ENCODE assay signal across 22 mouse cellular contexts in the genomic region with DNA sequence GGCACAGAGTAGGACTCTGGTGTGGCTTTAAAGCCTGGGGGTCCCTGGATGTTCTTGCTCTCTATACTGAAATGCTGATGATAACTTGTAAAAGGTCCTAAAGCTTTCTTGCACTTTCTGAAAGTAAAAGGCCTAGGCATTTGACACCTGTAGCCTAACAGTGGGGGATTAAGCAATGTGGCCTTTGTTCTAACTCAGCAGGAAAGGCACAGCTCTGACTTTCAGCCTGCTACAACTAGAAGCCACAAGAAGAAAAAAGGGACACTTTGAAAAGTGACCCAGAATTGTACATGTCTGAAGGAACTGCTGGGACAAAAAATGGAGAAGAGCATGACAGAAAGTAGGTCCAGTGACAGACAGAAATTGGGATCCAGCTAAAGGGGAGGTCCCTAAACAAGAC.
DNase-seq lines count a peak whose midpoint lies in the region; ATAC-seq and TF ChIP-seq lines count a peak whose summit lies in the region.
"Had no signal": no experiment of that assay in that cellular context is flagged by ENCODE, and none has a peak within 500 bp of the region (broad histone marks: within the 10 kb centered on the region; RNA-seq: fewer than 3 reads in every experiment).

No protein-coding gene starts in this region.

- peak; percentile 2 for DNase-seq in embryo, embryonic 9.5 days (ENCODE audit: extremely low spot score)
- DNase-seq in embryo, embryonic 10 days (ENCODE audit: low spot score): no peak
- DNase-seq in forelimb bud, embryonic 11.5 days (ENCODE audit: low read depth, low spot score): peak; percentile 2
- no peak for DNase-seq in left cerebral cortex, adult 18-20 months (ENCODE audit: low spot score in 2 of 2)
- DNase-seq in testis, postnatal 10 days (ENCODE audit: low spot score): no peak
- DNase-seq: adrenal gland, adult 2 months; adrenal gland, adult 8-10 months; adrenal gland, postnatal 10 days; adrenal gland, postnatal 14 days; adrenal gland, postnatal 25 days; adrenal gland, postnatal 36 days; B cell, adult 2 months; cerebellum, adult 11 months; cerebellum, adult 11-12 months had no signal

- no peaks in the 10 kb centered on the region for H3K36me3 ChIP-seq in intestine, embryonic 15.5 days
- H3K36me3 ChIP-seq in intestine, postnatal 0 days (ENCODE audit: control insufficient read depth, insufficient read depth): no peaks in the 10 kb centered on the region
- H3K36me3 ChIP-seq in intestine, embryonic 16.5 days (ENCODE audit: control insufficient read depth, insufficient read depth, low read length): no peaks in the 10 kb centered on the region
- H3K36me3 ChIP-seq: G1E had no signal

- H3K9ac ChIP-seq in intestine, embryonic 15.5 days: no peak overlapping the region
- H3K9ac ChIP-seq in intestine, postnatal 0 days (ENCODE audit: low read depth, low read length): no peak overlapping the region
- no peak overlapping the region for H3K9ac ChIP-seq in intestine, embryonic 16.5 days (ENCODE audit: low read depth, low read length)

- no peak for TF ChIP-seq CTCF in intestine, postnatal 0 days (IDR thresholded peaks at IDR 0.05; ENCODE audit: low read depth)

- no peak overlapping the region for H3K4me2 ChIP-seq in intestine, embryonic 15.5 days (replicated peaks)
- no peak overlapping the region for H3K4me2 ChIP-seq in intestine, postnatal 0 days (replicated peaks; ENCODE audit: low read depth)
- no peak overlapping the region for H3K4me2 ChIP-seq in intestine, embryonic 16.5 days (ENCODE audit: low read depth, low read length)

- H3K4me3 ChIP-seq in intestine, embryonic 15.5 days (replicated peaks): no peak overlapping the region
- H3K4me3 ChIP-seq in intestine, postnatal 0 days (ENCODE audit: low read depth, low read length): no peak overlapping the region
- no peak overlapping the region for H3K4me3 ChIP-seq in intestine, embryonic 16.5 days (ENCODE audit: low read length)

- peak; percentile 89 for ATAC-seq in intestine, embryonic 15.5 days
- ATAC-seq in intestine, postnatal 0 days: no peak
- peak; percentile 90 for ATAC-seq in intestine, embryonic 16.5 days
- ATAC-seq: activated CD4-positive, CD25-positive, alpha-beta regulatory T cell, adult 4 months; CD4-positive, CD25-positive, alpha-beta regulatory T cell, adult 4 months; Patski had no signal

- H3K9me3 ChIP-seq in intestine, embryonic 15.5 days: no peaks in the 10 kb centered on the region
- no peaks in the 10 kb centered on the region for H3K9me3 ChIP-seq in intestine, postnatal 0 days (ENCODE audit: control insufficient read depth)
- H3K9me3 ChIP-seq in intestine, embryonic 16.5 days (ENCODE audit: control insufficient read depth, low read length): no peaks in the 10 kb centered on the region
- H3K9me3 ChIP-seq: G1E had no signal

- H3K27ac ChIP-seq in intestine, embryonic 15.5 days: no peak overlapping the region
- no peak overlapping the region for H3K27ac ChIP-seq in intestine, postnatal 0 days (ENCODE audit: low read depth, low read length)
- no peak overlapping the region for H3K27ac ChIP-seq in intestine, embryonic 16.5 days (ENCODE audit: low read length)

- no peaks in the 10 kb centered on the region for H3K27me3 ChIP-seq in intestine, embryonic 15.5 days (replicated peaks)
- H3K27me3 ChIP-seq in intestine, postnatal 0 days (replicated peaks; ENCODE audit: control insufficient read depth, insufficient read depth, low read length): no peaks in the 10 kb centered on the region
- H3K27me3 ChIP-seq in intestine, embryonic 16.5 days (replicated peaks; ENCODE audit: control insufficient read depth, insufficient read depth, low read length): no peaks in the 10 kb centered on the region
- H3K27me3 ChIP-seq: CH12.LX had no signal

- no peaks in the 10 kb centered on the region for H3K4me1 ChIP-seq in intestine, embryonic 15.5 days (replicated peaks)
- no peaks in the 10 kb centered on the region for H3K4me1 ChIP-seq in intestine, postnatal 0 days (replicated peaks; ENCODE audit: control insufficient read depth, insufficient read depth, low read length)
- H3K4me1 ChIP-seq in intestine, embryonic 16.5 days (ENCODE audit: control insufficient read depth, insufficient read depth, low read length): no peaks in the 10 kb centered on the region

Comparison
In these comparisons a context has a peak if more than half of its experiments do, and no peak if none do; other contexts are left out.
1. DNase-seq: peak in embryo, embryonic 9.5 days (single experiment) and forelimb bud, embryonic 11.5 days (single experiment); none in embryo, embryonic 10 days (single experiment), left cerebral cortex, adult 18-20 months (0 of 2) and testis, postnatal 10 days (single experiment).